Mouse (Mus musculus): ENCODE results near the gene Tcte2. TPM values are rescaled to one million over a fixed set of nuclear protein-coding genes. Genes with fewer than 3 reads are reported as not detected.
"Not testable (repeated sequence)": the region's sequence is repeated elsewhere in the genome, so short reads cannot be mapped to it uniquely, and the experiment has no call there.

Tcte2 gene
- total RNA-seq (2021), result 1 to 10 TPM; 2.5 to 5.6 TPM
- long read RNA-seq, experiment 1, partial matches to known transcripts, result 0 of 1 reads
- long read RNA-seq, experiment 1, other reads (novel, unspliced or antisense), result 0 of 1 reads
- long read RNA-seq, experiment 2, partial matches to known transcripts, result 0 of 1 reads
- long read RNA-seq, experiment 2, other reads (novel, unspliced or antisense), result 0 of 1 reads

- DNase-seq, result peak; percentile 49 to 53
- intact Hi-C loops (cut with DNase I), result loop anchor here (2.0 to 5.0 kb wide), 3 partner anchors 51 to 79 kb away; no protein-coding TSS in a partner anchor
These were observed at the start of gene Tcte2 for GRCm38 (mm10) chr17:13761179-13761913. Gene Tcte2 (minus strand): TSS chr17:13761825.

- intact Hi-C loops (cut with DNase I), result no loop called here
- DNase-seq, result no peak
These were observed 44.4 kb upstream of the Tcte2 start for GRCm38 (mm10) chr17:13806016-13806415.

DNA sequence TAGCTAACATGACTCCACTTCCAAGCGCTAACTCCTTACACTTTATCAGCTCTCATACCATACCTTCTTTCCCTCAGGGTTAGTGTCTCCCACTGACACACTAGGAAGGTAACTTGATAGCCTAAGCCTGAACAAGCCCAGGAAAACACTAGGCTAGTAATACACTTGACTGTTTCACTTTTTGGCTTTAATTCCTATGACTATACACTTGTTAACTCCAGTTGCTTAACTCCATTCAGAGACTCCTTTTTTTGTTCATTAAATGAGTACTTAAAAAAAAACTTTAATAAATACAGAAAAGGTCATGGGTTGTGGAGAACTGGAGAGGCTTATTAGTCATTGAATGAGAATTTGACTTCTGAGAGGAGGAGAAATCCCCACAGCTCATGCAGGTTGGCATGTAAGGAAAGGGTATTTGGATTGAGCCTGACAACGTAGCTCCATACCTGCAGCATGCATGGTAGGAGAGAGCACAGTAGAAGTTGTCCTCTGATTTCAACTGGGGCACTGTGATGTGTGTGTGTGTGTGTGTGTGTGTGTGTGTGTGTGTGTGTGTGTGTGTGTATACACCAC is 41.3 kb upstream of the Tcte2 start:
- no peak for DNase-seq

DNA sequence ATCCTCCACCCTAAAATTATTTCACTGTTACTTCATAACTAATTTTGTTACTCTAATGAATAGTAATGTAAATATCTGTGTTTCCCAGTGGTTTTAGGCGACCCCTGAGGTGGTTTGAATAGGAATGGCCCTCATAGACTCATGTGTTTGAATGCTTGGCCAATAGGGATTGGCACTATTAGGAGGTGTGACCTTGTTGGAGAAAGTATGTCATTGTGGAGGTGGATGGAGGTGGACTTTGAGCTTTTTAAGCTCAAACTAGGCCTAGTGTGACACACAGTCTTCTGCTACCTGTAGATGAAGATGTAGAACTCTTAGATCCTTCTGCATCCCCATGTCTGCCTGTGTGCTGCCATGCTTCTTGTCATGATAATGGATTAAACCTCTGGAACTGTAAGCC is 36.1 kb upstream of the Tcte2 start:
- intact Hi-C loops (cut with DNase I), result no loop called here
- DNase-seq, result no peak

More for the DNA sequence above, 41.3 kb upstream of the Tcte2 start:
- intact Hi-C loops (cut with DNase I), result no loop called here

- DNase-seq; intact Hi-C loops (cut with DNase I): not testable (repeated sequence)
These were observed 28.4 kb upstream of the Tcte2 start for GRCm38 (mm10) chr17:13790033-13790432.

DNA sequence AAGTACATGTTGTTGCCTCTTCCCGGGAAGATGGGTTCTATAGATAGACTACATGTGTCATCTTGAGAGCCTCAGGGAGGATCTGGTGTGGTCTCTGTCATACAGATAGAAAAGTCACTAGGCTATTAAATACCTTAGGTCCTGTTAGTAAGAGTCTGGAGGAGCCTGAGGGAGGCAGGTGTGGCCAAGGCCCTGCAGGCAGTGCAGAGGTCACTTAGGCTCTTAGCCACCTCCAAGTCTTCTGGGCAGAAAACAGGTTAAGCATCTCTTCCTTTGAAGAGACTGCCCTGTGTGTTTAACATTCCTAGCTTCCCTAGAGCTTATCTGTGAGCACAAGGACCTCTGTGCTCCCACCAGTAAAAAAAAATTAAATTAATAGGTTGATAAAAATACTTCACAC is 21.8 kb upstream of the Tcte2 start:
- intact Hi-C loops (cut with DNase I), result no loop called here
- DNase-seq, result no peak

DNA sequence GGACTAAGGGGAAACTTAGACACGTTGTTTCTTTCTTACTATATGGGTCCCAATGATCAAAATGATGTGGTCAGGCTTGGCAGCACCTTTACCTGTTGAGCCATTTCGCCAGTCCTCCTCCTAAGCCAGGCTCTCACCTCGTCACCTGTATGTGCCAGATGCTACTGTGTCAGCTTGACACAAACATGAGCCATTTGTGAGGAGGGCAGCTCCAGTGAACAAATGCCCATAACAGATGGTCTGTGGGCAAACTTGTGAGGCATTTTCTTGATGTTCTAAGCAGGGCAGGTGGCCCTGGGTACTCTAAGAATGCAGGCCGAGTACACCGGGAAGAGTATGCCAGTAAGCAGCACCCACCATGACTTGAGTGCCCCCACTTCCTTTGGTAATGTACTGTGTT is 20.3 kb upstream of the Tcte2 start:
- intact Hi-C loops (cut with DNase I), result no loop called here
- no peak for DNase-seq

GRCm38 (mm10) chr17:13778865-13779264 is 17.2 kb upstream of the Tcte2 start:
- no peak for DNase-seq

DNA sequence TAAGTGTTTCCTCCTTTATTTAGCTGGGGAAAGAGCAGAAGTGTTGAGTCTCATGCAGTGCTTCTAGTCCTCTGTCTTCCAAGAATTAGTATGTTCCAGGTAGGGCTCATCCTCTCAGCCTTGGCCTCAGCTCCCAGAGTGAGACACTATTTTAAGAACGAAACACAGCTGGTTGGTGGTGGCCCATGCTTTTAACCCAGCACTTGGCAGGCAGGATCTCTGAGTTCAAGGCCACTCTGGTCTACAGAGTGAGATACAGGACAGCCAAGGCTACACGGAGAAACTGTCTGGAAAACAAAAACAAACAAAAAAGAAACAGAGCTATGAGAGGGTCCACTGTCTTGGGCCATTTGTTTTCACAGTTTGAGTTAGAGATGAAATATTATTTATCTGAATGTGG is 16.1 kb upstream of the Tcte2 start:
- DNase-seq, result no peak
- intact Hi-C loops (cut with DNase I), result no loop called here

More at GRCm38 (mm10) chr17:13778865-13779264, 17.2 kb upstream of the Tcte2 start:
- intact Hi-C loops (cut with DNase I), result no loop called here

DNA sequence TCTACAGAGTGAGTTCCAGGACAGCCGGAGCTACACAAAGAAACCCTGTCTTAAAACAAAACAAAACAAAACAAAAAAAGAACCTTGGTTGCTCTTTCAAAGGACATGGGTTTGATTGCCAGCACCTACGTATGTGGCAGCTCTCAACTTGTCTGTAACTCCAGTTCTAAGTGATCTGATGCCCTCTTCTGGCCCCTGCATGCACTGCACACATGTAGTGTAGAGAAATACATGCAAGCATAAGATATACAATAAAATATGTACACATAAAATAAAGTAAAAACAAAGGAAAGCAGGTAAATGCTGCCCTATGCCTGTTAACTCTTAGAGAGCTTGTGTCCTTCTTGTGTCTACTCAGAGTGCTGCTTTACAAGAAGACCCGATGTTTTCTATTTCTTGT is 7.6 kb upstream of the Tcte2 start:
- DNase-seq, result peak in 1 of 2 experiments; percentile 21
- intact Hi-C loops (cut with DNase I), result no loop called here

- intact Hi-C loops (cut with DNase I), result no loop called here
- DNase-seq, result no peak
These were observed 6.9 kb upstream of the Tcte2 start for GRCm38 (mm10) chr17:13768531-13768930.

GRCm38 (mm10) chr17:13764911-13765310 is 3.3 kb upstream of the Tcte2 start:
- DNase-seq, result peak in 1 of 2 experiments; percentile 23
- intact Hi-C loops (cut with DNase I), result loop anchor here (5.0 kb wide), 2 partner anchors 47 to 67 kb away; no protein-coding TSS in a partner anchor

DNA sequence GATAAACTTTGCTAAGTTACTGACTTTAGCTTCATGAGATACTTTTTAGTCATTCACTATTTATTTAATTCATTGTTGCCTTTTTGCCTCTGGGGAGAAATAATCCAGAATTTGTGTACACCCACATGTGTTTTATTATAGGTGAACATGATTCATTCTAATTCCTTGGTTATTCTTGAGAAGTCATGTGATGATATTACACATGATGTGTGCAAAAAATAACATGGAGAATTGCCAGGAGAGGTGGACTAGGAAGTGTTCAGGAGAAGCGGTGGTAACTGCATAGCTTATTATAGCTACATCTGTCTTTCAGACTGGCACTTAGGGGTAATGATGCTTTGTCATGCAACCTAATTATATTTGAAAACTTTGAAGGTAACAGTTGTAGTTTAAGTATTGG is 2.2 kb upstream of the Tcte2 start:
- intact Hi-C loops (cut with DNase I), result loop anchor here (5.0 kb wide), 2 partner anchors 48 to 68 kb away; no protein-coding TSS in a partner anchor
- no peak for DNase-seq

DNA sequence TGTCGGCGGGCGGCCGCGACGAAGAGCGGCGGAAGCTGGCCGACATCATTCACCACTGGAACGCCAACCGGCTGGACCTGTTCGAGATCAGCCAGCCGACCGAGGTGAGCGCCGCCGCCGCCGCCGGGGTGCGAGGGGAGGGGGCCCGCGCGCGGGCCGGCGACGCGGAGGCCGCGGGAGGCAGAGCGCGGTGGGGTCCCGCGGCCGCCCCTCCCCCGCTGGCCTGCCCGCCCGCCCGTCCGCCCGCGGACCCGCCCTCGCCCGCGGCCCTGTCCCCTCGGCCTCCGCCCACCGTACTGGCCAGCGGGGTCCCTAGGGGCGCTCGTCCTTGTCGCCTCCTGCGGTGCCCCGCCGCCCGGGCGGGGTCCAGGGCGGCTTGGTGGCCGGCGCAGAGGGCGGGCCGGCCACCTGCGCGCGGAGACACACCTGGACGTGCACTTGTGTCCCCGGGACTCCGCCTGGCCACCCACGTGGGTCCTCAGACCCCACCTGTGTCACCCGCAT is 898 bp downstream of the Tcte2 start:
- peak; percentile 42 to 53 for DNase-seq
- intact Hi-C loops (cut with DNase I), result loop anchor here (1.0 to 5.0 kb wide), 4 partner anchors 52 to 288 kb away; no protein-coding TSS in a partner anchor

DNA sequence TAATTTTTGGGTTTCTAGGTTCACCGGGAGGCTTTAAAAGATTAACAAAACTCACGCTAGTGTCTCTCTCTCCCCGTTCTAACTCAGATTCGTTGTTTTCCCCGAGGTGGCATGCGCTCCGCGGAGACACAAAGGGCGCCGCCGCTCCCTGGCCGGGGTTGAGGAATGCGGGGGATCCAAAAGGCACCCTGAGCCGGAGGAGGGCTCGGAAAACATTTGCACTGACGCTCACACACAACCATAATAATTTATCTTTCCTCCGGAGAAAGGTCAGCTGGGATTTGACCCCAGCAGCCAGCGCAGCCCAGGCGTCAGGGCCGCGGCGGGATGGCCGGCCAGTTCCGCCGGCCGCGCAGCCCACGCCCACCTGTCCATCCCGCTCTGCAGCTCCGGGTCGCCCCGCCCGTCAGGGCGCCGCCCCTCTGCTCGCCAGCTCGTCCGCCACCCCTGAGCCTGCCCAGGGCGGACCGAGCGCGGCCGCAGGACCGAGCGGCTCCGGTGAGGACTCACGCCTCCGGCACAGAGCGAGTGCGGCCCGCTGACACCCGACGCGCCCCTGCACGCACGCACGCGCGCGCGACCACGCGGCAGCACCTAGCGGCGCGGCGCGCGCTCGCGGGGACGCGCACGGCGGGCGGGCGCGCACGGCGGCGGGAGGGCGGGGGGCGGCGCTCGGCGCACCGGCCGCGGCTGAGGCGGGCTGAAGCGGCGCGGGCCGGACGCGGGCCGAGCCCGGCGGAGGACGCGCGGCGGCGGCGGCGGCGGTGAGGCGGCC is 1.6 kb downstream of the Tcte2 start, which contains the start of gene Afdn:
Gene Afdn (plus strand): TSS at position 687 of the 775 bp plus-strand sequence.
- peak; percentile 86 to 91 for DNase-seq
- intact Hi-C loops (cut with DNase I), result loop anchor here (1.0 to 5.0 kb wide), 4 partner anchors 52 to 288 kb away; no protein-coding TSS in a partner anchor

GRCm38 (mm10) chr17:13759156-13759852 is 2.3 kb downstream of the Tcte2 start:
- intact Hi-C loops (cut with DNase I), result no loop called here
- DNase-seq, result no peak

- DNase-seq, result no peak
- intact Hi-C loops (cut with DNase I), result no loop called here
These were observed 3.0 kb downstream of the Tcte2 start for GRCm38 (mm10) chr17:13758586-13758985.

- DNase-seq, result no peak
- intact Hi-C loops (cut with DNase I), result no loop called here
These were observed 6.7 kb downstream of the Tcte2 start for GRCm38 (mm10) chr17:13754940-13755339.

GRCm38 (mm10) chr17:13753918-13754317 is 7.7 kb downstream of the Tcte2 start:
- intact Hi-C loops (cut with DNase I), result no loop called here
- no peak for DNase-seq

DNA sequence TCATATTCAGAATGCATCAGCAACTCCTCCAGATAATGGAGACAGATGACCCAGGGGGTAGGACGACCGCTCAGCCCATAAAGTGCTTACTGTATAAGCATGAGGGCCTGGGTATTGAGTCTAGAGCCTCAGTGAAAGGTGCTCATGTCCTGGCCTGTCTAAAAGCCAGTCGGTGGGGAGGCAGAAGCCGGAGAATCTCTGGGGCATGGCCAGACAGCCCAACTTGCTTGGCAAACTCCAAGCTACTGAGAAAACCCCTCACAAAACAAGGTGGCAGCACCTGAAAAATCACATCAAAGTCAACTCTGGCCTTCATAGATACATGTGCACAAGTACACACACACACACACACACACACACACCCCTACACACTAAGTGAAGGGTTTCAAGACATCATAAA is 12.6 kb downstream of the Tcte2 start:
- intact Hi-C loops (cut with DNase I), result no loop called here
- DNase-seq, result no peak

All from heart, postnatal 14 days (tissue).